Mouse (Mus musculus): Measurements from ENCODE around the gene C87436.

- no peak for TF ChIP-seq POLR2A (IDR thresholded peaks at IDR 0.05; ENCODE audit: control insufficient read depth, extremely low read depth, insufficient read depth, low read length, poor library complexity)
- no peak for TF ChIP-seq CTCF (IDR thresholded peaks at IDR 0.05; ENCODE audit: borderline replicate concordance, control insufficient read depth, extremely low read depth, insufficient read depth, low read length, poor library complexity)
Observed at GRCm38 (mm10) chr6:86439119-86439496, 934 bp downstream of the C87436 start.

Data from thymus, adult 2 months (tissue).